Mouse (Mus musculus) Muller cell, postnatal 12 days (primary cell): ENCODE data around the gene Ceacam18.

Source experiments
- DNase-seq: peaks from one replicate; pipeline ENCODE4 v3.0.0-alpha.2; 2015; ENCODE audit errors: inconsistent ontology term

Ceacam18 gene

DNA sequence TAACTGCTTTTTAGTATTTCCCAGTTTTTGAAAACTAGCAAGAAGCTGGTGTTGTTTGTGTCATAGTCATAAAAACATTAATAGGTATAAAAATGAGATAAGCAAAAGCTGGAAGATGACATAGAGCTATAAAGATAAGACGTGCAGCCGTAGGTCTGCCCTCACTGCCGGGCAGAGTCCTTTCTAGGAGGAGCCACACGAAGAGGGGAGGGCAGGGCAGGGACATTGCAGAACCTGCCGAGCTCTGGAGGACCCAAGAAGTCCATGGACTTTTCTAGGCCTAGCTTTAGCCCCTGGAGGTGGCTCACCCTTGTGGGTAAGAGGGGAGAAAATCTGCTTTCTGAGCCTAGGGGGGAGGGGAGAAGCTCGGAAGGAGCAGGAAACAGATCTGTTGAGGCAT is at the start of gene Ceacam18:
Gene Ceacam18, plus strand, starts transcription at position 208 of the 400 bp plus-strand sequence.
- DNase-seq, result no peak

DNA sequence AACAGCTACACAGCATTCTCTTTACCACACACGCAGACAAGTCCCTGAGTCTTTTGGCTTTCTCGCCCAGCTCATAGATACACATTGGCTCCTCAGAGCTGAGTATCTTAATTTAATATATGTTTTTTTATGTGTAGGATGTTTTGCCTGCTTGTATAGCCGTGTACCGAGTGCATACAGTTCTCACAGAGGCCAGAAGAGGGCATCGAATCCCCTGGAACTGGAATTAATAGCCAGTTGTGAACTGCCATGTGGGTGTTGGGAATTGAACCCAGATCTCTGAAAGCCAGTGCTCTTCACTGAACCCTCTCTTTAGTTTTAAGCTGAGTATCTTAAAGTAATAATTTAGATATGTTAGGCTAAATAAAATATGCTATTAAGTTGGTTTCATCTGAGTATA is 49.7 kb upstream of the Ceacam18 start:
- no peak for DNase-seq

- peak; percentile 7 for DNase-seq
Observed at GRCm38 (mm10) chr7:43601884-43602283, 32.6 kb upstream of the Ceacam18 start.

- peak; percentile 60 for DNase-seq
Observed at GRCm38 (mm10) chr7:43606896-43607742, 27.4 kb upstream of the Ceacam18 start, which contains the start of gene Zfp819. Zfp819 (plus strand) TSS chr7:43607169.

GRCm38 (mm10) chr7:43607743-43608287 is 26.7 kb upstream of the Ceacam18 start:
- DNase-seq, result no peak

DNA sequence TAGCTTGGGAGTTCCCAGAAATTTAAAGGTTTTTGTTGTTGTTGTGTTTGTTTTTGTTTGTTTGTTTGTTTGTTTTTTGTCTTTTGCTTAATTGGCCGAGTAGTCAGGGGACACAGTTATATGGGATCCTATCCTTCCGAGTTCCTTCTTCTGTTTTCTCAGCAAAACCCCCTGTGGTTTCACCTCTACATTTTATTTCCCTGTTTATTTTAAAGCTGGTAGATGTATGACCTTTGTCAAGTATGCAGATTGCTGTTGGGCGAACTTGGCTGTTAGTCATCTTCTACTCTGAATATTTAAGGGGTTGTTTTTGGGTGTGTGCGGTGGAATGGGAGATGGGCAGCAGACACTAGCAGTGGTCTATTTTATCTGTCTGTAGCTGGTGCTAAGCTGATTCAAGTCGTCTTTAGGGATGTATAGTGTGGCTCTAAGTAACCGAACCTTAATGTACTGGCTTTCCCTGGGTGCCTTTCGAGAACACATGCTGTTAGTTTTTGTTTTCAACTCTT is 26.1 kb upstream of the Ceacam18 start:
- DNase-seq, result no peak

DNA sequence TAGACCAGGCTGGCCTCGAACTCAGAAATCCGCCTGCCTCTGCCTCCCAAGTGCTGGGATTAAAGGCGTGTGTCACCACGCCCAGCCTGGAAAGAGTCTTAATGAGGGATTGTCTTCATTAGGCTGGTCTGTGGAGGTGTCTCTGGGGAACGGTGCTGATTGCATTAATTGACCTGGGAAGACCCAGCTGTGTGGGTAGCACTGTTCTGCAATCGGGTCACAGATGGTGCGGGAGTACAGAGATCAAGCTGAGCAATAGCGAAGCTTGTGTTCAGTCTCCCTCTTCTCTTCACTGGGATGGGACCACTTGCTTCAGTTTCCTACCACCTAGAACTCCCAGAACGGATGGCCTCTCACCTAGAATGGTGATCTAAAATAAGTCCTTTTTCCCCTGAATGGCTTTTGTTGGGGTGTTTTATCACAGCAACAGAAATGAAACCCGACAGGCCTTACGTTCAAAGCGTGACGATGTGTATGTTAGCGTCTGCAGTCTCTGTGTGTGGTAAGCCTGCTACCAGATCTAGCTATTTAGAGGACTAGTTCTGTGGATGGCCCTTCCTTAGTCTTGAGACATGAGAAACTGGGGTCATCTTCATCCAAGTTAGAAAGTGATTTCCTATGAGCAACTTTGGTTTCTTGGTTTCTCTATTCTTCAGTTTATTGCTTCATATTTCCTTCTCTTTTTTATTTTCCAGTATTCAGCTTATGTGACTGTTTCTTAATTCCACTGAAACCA is 20.5 kb upstream of the Ceacam18 start:
- DNase-seq, result no peak

GRCm38 (mm10) chr7:43622927-43623326 is 11.6 kb upstream of the Ceacam18 start:
- no peak for DNase-seq

DNA sequence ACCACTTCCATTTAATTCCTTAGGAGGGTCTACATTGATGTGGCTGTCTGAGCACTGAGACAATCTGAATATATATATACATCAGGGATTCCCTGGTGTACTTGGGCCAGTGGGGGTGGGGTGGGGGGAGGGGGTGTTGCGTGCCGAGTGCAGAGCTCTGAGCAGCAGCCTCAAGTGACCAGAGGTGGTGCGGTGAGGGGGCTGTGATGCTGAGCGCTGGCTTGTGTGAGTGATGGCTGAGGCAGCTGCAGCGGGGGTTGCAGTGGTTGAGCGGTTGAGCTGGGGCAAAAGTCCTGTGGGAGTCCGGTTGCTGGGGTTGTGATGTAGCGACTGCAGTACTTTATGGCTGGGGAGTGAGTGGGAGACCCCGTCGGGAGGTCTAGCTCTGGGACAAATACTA is 10.7 kb upstream of the Ceacam18 start:
- no peak for DNase-seq

- no peak for DNase-seq
Observed at GRCm38 (mm10) chr7:43625065-43625464, 9.4 kb upstream of the Ceacam18 start.

DNA sequence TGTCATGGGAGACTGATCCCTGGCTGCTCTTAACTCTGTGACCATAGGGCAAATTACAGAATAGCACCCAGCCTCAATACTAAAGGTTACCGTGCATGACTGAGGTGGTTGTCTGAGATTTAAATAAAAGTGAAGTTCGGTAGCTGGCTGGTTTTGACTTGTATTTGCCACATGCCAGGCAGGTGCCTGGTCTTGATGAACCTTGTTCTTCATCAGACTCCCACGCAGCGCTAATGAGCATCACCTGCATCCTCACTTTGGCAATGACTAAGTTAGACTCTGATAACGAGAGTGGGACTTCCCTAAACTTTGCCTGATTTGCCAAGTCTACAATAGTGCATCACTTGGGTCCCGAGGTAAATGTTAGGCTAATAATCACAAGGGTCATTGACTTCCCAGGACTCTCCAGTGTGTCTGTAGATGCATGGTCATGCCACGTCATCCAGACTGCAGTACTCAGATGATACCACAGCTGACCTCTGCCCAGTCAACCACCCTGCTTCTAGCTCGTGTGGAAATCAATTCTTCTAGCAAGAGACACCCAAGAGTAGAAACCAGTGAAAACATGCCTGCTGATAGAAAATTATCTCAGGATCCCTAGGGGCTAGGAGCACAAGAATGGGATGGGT is 8.6 kb upstream of the Ceacam18 start:
- no peak for DNase-seq

GRCm38 (mm10) chr7:43633940-43634339 is 567 bp upstream of the Ceacam18 start:
- DNase-seq, result no peak

DNA sequence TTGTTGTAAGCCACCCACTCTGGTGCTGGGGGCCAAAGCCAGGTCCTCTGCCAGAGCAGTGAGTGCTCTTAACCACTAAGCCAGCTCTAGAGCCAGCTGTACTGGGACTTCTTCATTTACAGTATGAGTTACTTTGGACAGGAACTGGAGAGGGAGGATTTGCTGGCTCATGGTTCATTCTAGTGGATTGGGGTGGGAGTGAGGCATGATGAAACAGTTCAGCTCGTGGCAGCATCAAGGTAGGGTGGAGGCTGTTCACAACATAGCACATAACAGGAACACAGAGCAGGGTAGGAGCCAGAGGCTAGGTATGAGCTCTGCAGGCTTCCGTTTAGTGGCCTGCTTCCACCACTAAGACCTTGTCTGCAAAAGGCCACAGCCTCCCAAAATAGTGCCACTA is 1.7 kb downstream of the Ceacam18 start:
- DNase-seq, result no peak

GRCm38 (mm10) chr7:43637118-43637517 is 2.6 kb downstream of the Ceacam18 start:
- no peak for DNase-seq

DNA sequence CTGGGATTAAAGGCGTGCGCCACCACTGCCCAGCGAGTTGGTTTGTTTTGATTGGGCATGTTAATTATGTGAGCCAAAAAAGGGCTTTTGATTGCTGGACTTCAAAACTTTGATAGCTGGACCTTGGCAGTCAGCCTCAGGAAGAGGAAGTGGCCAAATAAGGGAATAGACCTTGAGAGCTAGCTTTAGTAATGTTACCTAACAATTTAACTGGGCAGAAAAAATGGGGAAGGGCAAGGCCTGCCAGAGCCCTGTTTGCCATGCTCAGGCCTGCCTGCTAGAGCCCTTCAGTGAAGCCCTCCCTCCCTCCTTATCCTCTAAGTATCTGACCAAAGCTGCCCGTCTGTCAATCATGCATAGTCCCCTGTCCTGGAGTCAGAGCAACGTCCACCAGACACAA is 8.1 kb downstream of the Ceacam18 start:
- DNase-seq, result no peak

- no peak for DNase-seq
Observed at GRCm38 (mm10) chr7:43643046-43643652, 8.6 kb downstream of the Ceacam18 start.

DNA sequence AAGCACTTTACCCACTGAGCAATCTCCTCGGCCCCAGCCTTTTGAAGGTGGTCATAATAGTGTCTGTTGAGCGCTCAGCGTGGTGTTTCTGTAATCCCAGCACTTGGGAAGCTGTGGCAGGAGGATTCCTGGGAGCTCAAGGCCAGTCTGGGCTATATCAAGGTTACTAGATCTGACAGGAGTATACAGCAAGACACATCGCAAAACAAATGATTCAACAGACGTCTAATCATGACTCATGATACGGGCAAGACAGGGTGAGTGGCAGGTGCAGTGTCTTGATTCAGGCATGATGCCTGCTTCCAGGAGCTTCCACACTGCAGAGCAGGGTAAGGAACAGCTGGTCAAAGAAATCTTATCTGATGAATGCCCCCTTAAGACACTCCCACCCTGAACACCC is 18.2 kb downstream of the Ceacam18 start:
- DNase-seq, result no peak

DNA sequence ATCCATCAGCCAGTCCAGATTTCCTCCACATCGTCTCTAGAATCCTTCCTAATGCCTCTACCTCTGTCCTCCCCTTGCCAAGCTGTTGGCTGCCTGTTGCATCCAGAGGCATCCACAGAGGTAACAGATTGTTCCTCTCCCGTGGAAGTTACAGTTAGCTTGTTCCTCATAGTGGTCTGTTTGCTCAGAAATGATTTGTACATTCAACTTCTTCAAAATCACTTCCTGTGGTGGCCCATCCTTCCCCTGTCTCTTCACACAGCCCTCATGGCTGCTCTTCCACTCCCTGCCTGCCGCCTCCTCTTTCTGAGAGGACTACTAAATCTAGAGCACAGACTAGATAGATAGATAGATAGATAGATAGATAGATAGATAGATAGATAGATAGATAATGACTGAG is 20.0 kb downstream of the Ceacam18 start:
- no peak for DNase-seq

- no peak for DNase-seq
Observed at GRCm38 (mm10) chr7:43656232-43656631, 21.7 kb downstream of the Ceacam18 start.

DNA sequence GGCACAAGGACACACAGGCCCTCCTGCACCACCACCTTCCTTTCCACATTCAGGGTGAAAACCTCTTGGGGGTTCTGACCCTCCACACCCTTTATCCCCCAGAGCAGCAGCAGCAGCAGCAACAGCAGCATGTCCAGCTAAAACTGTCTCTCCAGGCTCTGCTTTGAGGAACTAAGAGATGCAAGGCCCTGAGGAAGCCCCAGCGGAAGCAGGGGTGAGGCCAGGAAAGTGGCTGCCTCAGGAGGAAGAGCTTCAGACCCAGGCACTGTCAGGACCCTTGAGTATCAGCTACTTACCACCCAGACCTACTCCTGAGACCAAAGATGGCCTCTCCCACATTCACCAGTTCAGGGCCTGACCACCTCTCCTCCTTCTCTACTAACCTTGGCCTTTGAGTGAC is 25.5 kb downstream of the Ceacam18 start, which contains the start of gene Siglece:
Gene Siglece, minus strand, starts transcription at position 160 of the 400 bp plus-strand sequence.
- DNase-seq, result no peak

- DNase-seq, result peak; percentile 72
Observed at GRCm38 (mm10) chr7:43662804-43663203, 28.3 kb downstream of the Ceacam18 start.
